Mouse (Mus musculus) limb, embryonic 14.5 days (tissue): Measurements from ENCODE around the gene Pde10a. TPM values are rescaled to one million over a fixed set of nuclear protein-coding genes. Genes with fewer than 3 reads are reported as not detected.
"Not testable (repeated sequence)": the region's sequence is repeated elsewhere in the genome, so short reads cannot be mapped to it uniquely, and the experiment has no call there.

ENCODE experiments used
- ATAC-seq: fragments of 200-750 bp; cut with Nextera tagmentation; 2 replicates; pipeline ENCODE4 v1.8.0; 2017; ENCODE audit warnings: low read depth, moderate number of reproducible peaks, moderate TSS enrichment; ENCODE audit not compliant: low FRiP score
- DNase-seq: peaks from one replicate; pipeline ENCODE4 v3.0.0-alpha.2; 2015; ENCODE audit warnings: low spot score
- H3K27ac ChIP-seq: fragments of 300-500 bp; sonication (generic); replicated peaks from 2 replicates; pipeline ENCODE4 v1.5.1; 2014; ENCODE audit warnings: low read depth, mild to moderate bottlenecking, low read length, moderate library complexity, mixed read lengths
- H3K27me3 ChIP-seq: fragments of 300-500 bp; sonication (generic); 2 replicates; pipeline ENCODE4 v1.6.1; 2014; ENCODE audit warnings: low read length, mixed read lengths; ENCODE audit not compliant: control insufficient read depth, insufficient read depth
- H3K36me3 ChIP-seq: fragments of 300-500 bp; sonication (generic); 2 replicates; pipeline ENCODE4 v1.6.1; 2014; ENCODE audit warnings: mild to moderate bottlenecking, low read length, moderate library complexity, mixed read lengths; ENCODE audit not compliant: control insufficient read depth, insufficient read depth
- H3K4me1 ChIP-seq: fragments of 300-500 bp; sonication (generic); 2 replicates; pipeline ENCODE4 v1.6.1; 2014; ENCODE audit warnings: antibody characterized with exemption, low read length, mixed read lengths; ENCODE audit not compliant: control insufficient read depth, insufficient read depth
- H3K4me2 ChIP-seq: fragments of 300-500 bp; sonication (generic); replicated peaks from 2 replicates; pipeline ENCODE4 v1.6.1; 2014; ENCODE audit warnings: low read depth, mild to moderate bottlenecking, low read length, moderate library complexity; ENCODE audit not compliant: severe bottlenecking
- H3K4me3 ChIP-seq: fragments of 300-500 bp; sonication (generic); replicated peaks from 2 replicates; pipeline ENCODE4 v1.5.1; 2014; ENCODE audit warnings: low read length
- H3K9ac ChIP-seq: fragments of 300-500 bp; sonication (generic); 2 replicates; pipeline ENCODE4 v1.6.1; 2014; ENCODE audit warnings: mild to moderate bottlenecking, low read depth, low read length, moderate library complexity; ENCODE audit not compliant: severe bottlenecking
- H3K9me3 ChIP-seq: fragments of 300-500 bp; sonication (generic); 2 replicates; pipeline ENCODE4 v1.6.1; 2016; ENCODE audit warnings: low read length; ENCODE audit not compliant: control insufficient read depth
- POLR2A ChIP-seq: fragments of 200-500 bp; IDR thresholded peaks from 2 replicates; pipeline ENCODE4 v1.8.0; 2012; ENCODE audit warnings: inconsistent platforms, mild to moderate bottlenecking, moderate library complexity, borderline replicate concordance; ENCODE audit not compliant: insufficient read depth, insufficient read length; ENCODE audit errors: extremely low read depth
- WGBS: fragments of 180-500 bp; shearing (Covaris S2); extraction: QIAGEN DNeasy Blood & Tissue Kit; methylation state at CpG from one replicate; pipeline ENCODE4 v1.1.7; 2014; 5-methylcytosine and 5-hydroxymethylcytosine counted together
- polyA plus RNA-seq, 2 experiments: library from polyadenylated mRNA; depleted of rRNA in 1 of 2; stranded (reverse) in 1 of 2; unstranded in 1 of 2; fragments of >200 nt; fragmentation: Nextera tagmentation in 1 of 2; extraction: Ambion mirVana in 1 of 2; gene quantifications; 2 replicates each; pipeline versions ENCODE4 v1.2.1 to v1.2.3; 2012 to 2014

The Pde10a gene
- polyA plus RNA-seq, 2 experiments, result 3.8 to 5.0 TPM

DNA sequence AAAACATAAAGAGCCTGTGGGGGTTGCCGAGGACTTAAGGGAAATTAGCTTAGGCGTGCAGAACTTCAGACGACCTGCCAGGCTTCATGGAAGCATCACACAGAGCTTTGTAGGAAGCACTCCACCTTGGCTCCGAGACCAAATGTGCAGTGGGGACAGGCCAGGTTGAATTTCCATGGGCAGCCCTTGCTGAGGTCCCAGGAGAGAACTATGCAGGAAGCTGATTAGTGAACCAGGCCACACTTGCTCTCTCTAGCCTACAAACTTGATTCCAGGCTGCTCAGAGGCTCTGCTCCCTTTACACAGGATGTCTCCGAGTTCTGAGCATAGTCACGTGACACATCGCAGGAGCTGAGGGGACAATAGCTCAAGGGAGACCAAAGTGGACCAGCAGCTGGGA is 175.9 kb downstream of the Pde10a start:
- no peak for ATAC-seq
- no peak for DNase-seq
- 32% methylated on average over 7 of the region's 7 CpGs for WGBS
- H3K4me3 ChIP-seq, result no peak overlapping the region
- H3K27ac ChIP-seq, result 0 out of 2 replicates have a peak overlapping the region, but pooled peaks have one; percentile 26
- no peak overlapping the region for H3K4me2 ChIP-seq
- 0 out of 2 replicates have a peak, but pooled peaks cover 3% of the 10 kb centered on the region for H3K9me3 ChIP-seq
- peaks cover 4% of the 10 kb centered on the region; the same call in 1 of the 2 replicates for H3K4me1 ChIP-seq
- no peak overlapping the region for H3K9ac ChIP-seq
- H3K27me3 ChIP-seq, result no peaks in the 10 kb centered on the region
- no peaks in the 10 kb centered on the region for H3K36me3 ChIP-seq
- no peak for TF ChIP-seq POLR2A

GRCm38 (mm10) chr17:8702503-8702902 is 177.3 kb downstream of the Pde10a start:
- DNase-seq (no peak), ATAC-seq (no peak)
- Histone ChIP-seq H3K27ac (no peak overlapping the region), H3K9ac (no peak overlapping the region), H3K4me3 (no peak overlapping the region), H3K4me1 (peaks cover 4% of the 10 kb centered on the region; the same call in 1 of the 2 replicates), H3K9me3 (no peaks in the 10 kb centered on the region), H3K4me2 (no peak overlapping the region), H3K36me3 (no peaks in the 10 kb centered on the region), H3K27me3 (no peaks in the 10 kb centered on the region)
- no peak for TF ChIP-seq POLR2A
- WGBS, result 86% methylated on average over 5 of the region's 5 CpGs

DNA sequence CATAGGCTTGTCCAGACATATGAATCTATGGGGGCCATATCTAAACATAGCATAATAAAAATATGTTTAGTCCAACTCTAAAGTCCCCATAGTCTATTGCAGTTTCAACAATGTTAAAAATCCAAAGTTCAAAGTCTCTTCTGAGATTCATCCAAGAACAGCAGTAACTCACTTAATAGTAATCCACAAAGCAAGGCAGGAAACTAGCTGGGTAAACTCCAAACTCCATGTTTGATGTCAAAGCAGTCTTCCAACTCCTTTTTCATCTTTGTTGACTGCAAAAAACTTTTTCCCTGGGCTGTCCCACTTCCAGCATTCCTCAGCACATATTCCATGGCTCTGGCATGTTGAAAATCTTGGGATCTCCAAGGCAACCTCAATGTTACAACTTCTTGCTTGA is 182.8 kb downstream of the Pde10a start:
- H3K27me3 ChIP-seq, result no peaks in the 10 kb centered on the region
- TF ChIP-seq POLR2A, result no peak
- no peak overlapping the region for H3K9ac ChIP-seq
- no peak overlapping the region for H3K4me2 ChIP-seq
- ATAC-seq, result no peak
- H3K36me3 ChIP-seq, result no peaks in the 10 kb centered on the region
- no peaks in the 10 kb centered on the region for H3K9me3 ChIP-seq
- no peak overlapping the region for H3K27ac ChIP-seq
- H3K4me1 ChIP-seq, result no peaks in the 10 kb centered on the region
- no peak overlapping the region for H3K4me3 ChIP-seq
- DNase-seq, result peak; percentile 1

DNA sequence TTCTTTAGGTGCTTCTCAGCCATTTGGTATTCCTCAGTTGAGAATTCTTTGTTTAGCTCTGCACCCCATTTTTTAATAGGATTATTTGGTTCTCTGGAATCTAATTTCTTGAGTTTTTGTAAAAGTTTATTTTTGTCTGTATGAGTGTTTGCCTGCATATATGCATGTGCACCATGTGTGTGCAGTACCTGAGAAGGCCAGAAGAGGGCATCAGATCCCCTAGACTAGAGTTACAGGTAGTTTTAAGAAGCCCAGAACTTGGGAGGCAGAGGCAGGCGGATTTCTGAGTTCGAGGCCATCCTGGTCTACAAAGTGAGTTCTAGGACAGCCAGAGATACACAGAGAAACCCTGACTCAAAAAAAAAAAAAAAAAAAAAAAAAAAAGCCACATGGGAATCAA is 187.6 kb downstream of the Pde10a start:
- H3K9me3 ChIP-seq, H3K4me1 ChIP-seq, H3K4me2 ChIP-seq, H3K27me3 ChIP-seq, H3K9ac ChIP-seq, H3K27ac ChIP-seq, ATAC-seq, DNase-seq, H3K4me3 ChIP-seq, H3K36me3 ChIP-seq: not testable (repeated sequence)
- 80% methylated on average over 2 of the region's 2 CpGs for WGBS

GRCm38 (mm10) chr17:8720961-8721360 is 195.8 kb downstream of the Pde10a start:
- Histone ChIP-seq H3K9ac (no peak overlapping the region), H3K4me2 (peak overlapping the region; percentile 15; the same call in 1 of the 2 replicates), H3K27ac (no peak overlapping the region), H3K27me3 (no peaks in the 10 kb centered on the region), H3K9me3 (no peaks in the 10 kb centered on the region), H3K4me1 (0 out of 2 replicates have a peak, but pooled peaks cover 3% of the 10 kb centered on the region), H3K36me3 (no peaks in the 10 kb centered on the region), H3K4me3 (no peak overlapping the region)
- DNase-seq, result no peak
- 44% methylated on average over 10 of the region's 10 CpGs for WGBS
- no peak for ATAC-seq
- TF ChIP-seq POLR2A, result no peak

- Histone ChIP-seq H3K27me3 (no peaks in the 10 kb centered on the region), H3K27ac (no peak overlapping the region), H3K9me3 (no peaks in the 10 kb centered on the region), H3K4me2 (no peak overlapping the region), H3K36me3 (no peaks in the 10 kb centered on the region), H3K9ac (no peak overlapping the region), H3K4me3 (no peak overlapping the region), H3K4me1 (0 out of 2 replicates have a peak, but pooled peaks cover 3% of the 10 kb centered on the region)
- no peak for TF ChIP-seq POLR2A
- WGBS, result 75% methylated on average over 8 of the region's 8 CpGs
- DNase-seq (no peak), ATAC-seq (no peak)
Measured at GRCm38 (mm10) chr17:8724464-8724974, 199.3 kb downstream of the Pde10a start.
